Mouse (Mus musculus) MEL (cell line): ENCODE results near the gene Tlr11. TPM values are rescaled to one million over a fixed set of nuclear protein-coding genes. Genes with fewer than 3 reads are reported as not detected.

Source experiments
- DNase-seq: peaks from one replicate; pipeline ENCODE4 v3.0.0; 2011; ENCODE audit warnings: low read depth, low spot score
- H3K27ac ChIP-seq: 2 replicates; pipeline ENCODE4 v1.5.1; 2012; ENCODE audit warnings: low read depth, mild to moderate bottlenecking, control low read depth, low read length, moderate library complexity; ENCODE audit not compliant: control insufficient read depth
- H3K27me3 ChIP-seq, 2 experiments: fragments of 150-350 bp in 1 of 2; sonication (generic) in 1 of 2; 2 replicates each; pipeline ENCODE4 v1.6.1; 2012; ENCODE audit warnings: low read length in 2 of 2, mild to moderate bottlenecking in 2 of 2, improper control_type of control experiment in 1 of 2, moderate library complexity in 1 of 2; ENCODE audit not compliant: insufficient read depth in 2 of 2, control insufficient read depth in 1 of 2
- H3K36me3 ChIP-seq, 2 experiments: 2 replicates each; pipeline ENCODE4 v1.6.1; 2012 to 2014; ENCODE audit warnings: low read length in 2 of 2, improper control_type of control experiment in 1 of 2, inconsistent platforms in 1 of 2, mild to moderate bottlenecking in 1 of 2; ENCODE audit not compliant: insufficient read depth in 2 of 2, control insufficient read depth in 1 of 2
- H3K4me1 ChIP-seq, 2 experiments: fragments of 150-350 bp in 1 of 2; sonication (generic) in 1 of 2; 2 replicates each; pipeline ENCODE4 v1.6.1; 2012; ENCODE audit warnings: low read length in 2 of 2, improper control_type of control experiment in 1 of 2, mild to moderate bottlenecking in 1 of 2; ENCODE audit not compliant: insufficient read depth in 2 of 2, control insufficient read depth in 1 of 2
- H3K4me3 ChIP-seq, 2 experiments: fragments of 150-350 bp in 1 of 2; sonication (generic) in 1 of 2; 2 replicates each; pipeline ENCODE4 v1.5.1; 2012; ENCODE audit warnings: low read depth in 2 of 2, low read length in 2 of 2, mild to moderate bottlenecking in 2 of 2, moderate library complexity in 2 of 2, control low read depth in 1 of 2, improper control_type of control experiment in 1 of 2; ENCODE audit not compliant: control insufficient read depth in 1 of 2, insufficient read depth in 1 of 2
- H3K79me2 ChIP-seq: 2 replicates; pipeline ENCODE4 v1.6.1; 2012; ENCODE audit warnings: mild to moderate bottlenecking, low read length, moderate library complexity; ENCODE audit not compliant: control insufficient read depth, poor library complexity, insufficient read depth
- H3K9ac ChIP-seq: 2 replicates; pipeline ENCODE4 v1.6.1; 2012; ENCODE audit warnings: low read depth, mild to moderate bottlenecking, control low read depth, low read length, moderate library complexity; ENCODE audit not compliant: control insufficient read depth, poor library complexity, severe bottlenecking
- H3K9me3 ChIP-seq: fragments of 150-350 bp; sonication (generic); replicated peaks from 2 replicates; pipeline ENCODE4 v1.6.1; 2012; ENCODE audit warnings: mild to moderate bottlenecking, low read length, improper control_type of control experiment, moderate library complexity; ENCODE audit not compliant: insufficient read depth
- BHLHE40 ChIP-seq: IDR thresholded peaks from 2 replicates; pipeline ENCODE4 v1.6.1; 2012; ENCODE audit warnings: low read depth, mild to moderate bottlenecking, inconsistent platforms, low read length, improper control_type of control experiment, borderline replicate concordance
- CHD1 ChIP-seq: IDR thresholded peaks from 2 replicates; pipeline ENCODE4 v1.6.1; 2012; ENCODE audit warnings: low read depth, mild to moderate bottlenecking, inconsistent platforms, low read length, improper control_type of control experiment
- CTCF ChIP-seq, 3 experiments: IDR thresholded peaks in 2 of 3; conservative IDR thresholded peaks in 1 of 3; 2 replicates each; pipeline ENCODE4 v1.5.1; 2011 to 2012; ENCODE audit warnings: low read length in 3 of 3, low read depth in 2 of 3, mild to moderate bottlenecking in 2 of 3, improper control_type of control experiment in 1 of 3, inconsistent platforms in 1 of 3, mixed read lengths in 1 of 3, moderate library complexity in 1 of 3; ENCODE audit not compliant: control insufficient read depth in 1 of 3, insufficient read depth in 1 of 3, poor library complexity in 1 of 3, severe bottlenecking in 1 of 3
- EP300 ChIP-seq, 2 experiments: IDR thresholded peaks; 2 replicates each; pipeline ENCODE4 v1.6.1; 2011; ENCODE audit warnings: improper control_type of control experiment in 2 of 2, low read length in 2 of 2, low read depth in 1 of 2, mild to moderate bottlenecking in 1 of 2
- ETS1 ChIP-seq: IDR thresholded peaks from 2 replicates; pipeline ENCODE4 v1.6.1; 2012; ENCODE audit warnings: low read depth, mild to moderate bottlenecking, inconsistent platforms, low read length, improper control_type of control experiment, moderate library complexity
- GATA1 ChIP-seq: IDR thresholded peaks from 2 replicates; pipeline ENCODE4 v1.6.1; 2011; ENCODE audit warnings: low read depth, low read length, improper control_type of control experiment
- HCFC1 ChIP-seq: IDR thresholded peaks from 2 replicates; pipeline ENCODE4 v1.6.1; 2012; ENCODE audit warnings: low read depth, mild to moderate bottlenecking, inconsistent platforms, low read length, improper control_type of control experiment, moderate library complexity
- JUND ChIP-seq: IDR thresholded peaks from 2 replicates; pipeline ENCODE4 v1.6.1; 2011; ENCODE audit warnings: low read depth, mild to moderate bottlenecking, improper control_type of control experiment, low read length
- KAT2A ChIP-seq: conservative IDR thresholded peaks from 2 replicates; pipeline ENCODE4 v1.6.1; 2012; ENCODE audit warnings: low read depth, low read length, improper control_type of control experiment, inconsistent platforms
- MAZ ChIP-seq: IDR thresholded peaks from 2 replicates; pipeline ENCODE4 v1.6.1; 2012; ENCODE audit warnings: low read depth, mild to moderate bottlenecking, inconsistent platforms, low read length, improper control_type of control experiment
- MXI1 ChIP-seq: IDR thresholded peaks from 2 replicates; pipeline ENCODE4 v1.6.1; 2011; ENCODE audit warnings: mild to moderate bottlenecking, low read depth, low read length, improper control_type of control experiment
- MYB ChIP-seq: IDR thresholded peaks from 2 replicates; pipeline ENCODE4 v1.6.1; 2011; ENCODE audit warnings: mild to moderate bottlenecking, low read depth, low read length, improper control_type of control experiment
- NRF1 ChIP-seq: IDR thresholded peaks from 2 replicates; pipeline ENCODE4 v1.6.1; 2014; ENCODE audit warnings: low read depth, mild to moderate bottlenecking, inconsistent platforms, low read length, improper control_type of control experiment, moderate library complexity; ENCODE audit not compliant: poor library complexity, insufficient read depth, severe bottlenecking
- POLR2A ChIP-seq, 2 experiments: IDR thresholded peaks; 2 replicates each; pipeline ENCODE4 v1.6.1; 2011 to 2012; ENCODE audit warnings: low read length in 2 of 2, mild to moderate bottlenecking in 2 of 2, control low read depth in 1 of 2, improper control_type of control experiment in 1 of 2, low read depth in 1 of 2, moderate library complexity in 1 of 2; ENCODE audit not compliant: control insufficient read depth in 1 of 2, insufficient read depth in 1 of 2, poor library complexity in 1 of 2
- POLR2AphosphoS2 ChIP-seq: IDR thresholded peaks from 2 replicates; pipeline ENCODE4 v1.6.1; 2011; ENCODE audit warnings: low read length, improper control_type of control experiment
- POLR2AphosphoS5 ChIP-seq: IDR thresholded peaks from 2 replicates; pipeline ENCODE4 v1.6.1; 2012; ENCODE audit warnings: low read depth, borderline replicate concordance, mild to moderate bottlenecking, inconsistent platforms, low read length, moderate library complexity, mixed read lengths
- RAD21 ChIP-seq: IDR thresholded peaks from 2 replicates; pipeline ENCODE4 v1.6.1; 2011; ENCODE audit warnings: mild to moderate bottlenecking, low read depth, low read length, improper control_type of control experiment
- SIN3A ChIP-seq: IDR thresholded peaks from 2 replicates; pipeline ENCODE4 v1.6.1; 2012; ENCODE audit warnings: low read length, improper control_type of control experiment, inconsistent platforms
- SMC3 ChIP-seq: IDR thresholded peaks from 2 replicates; pipeline ENCODE4 v1.6.1; 2011; ENCODE audit warnings: low read depth, low read length, improper control_type of control experiment
- TBP ChIP-seq: IDR thresholded peaks from 2 replicates; pipeline ENCODE4 v1.8.0; 2011; ENCODE audit warnings: low read depth, low read length, improper control_type of control experiment
- TCF12 ChIP-seq: IDR thresholded peaks from 2 replicates; pipeline ENCODE4 v1.6.1; 2014; ENCODE audit warnings: low read depth, mild to moderate bottlenecking, inconsistent platforms, low read length, improper control_type of control experiment, moderate library complexity
- UBTF ChIP-seq: IDR thresholded peaks from 2 replicates; pipeline ENCODE4 v1.6.1; 2012; ENCODE audit warnings: low read depth, mild to moderate bottlenecking, inconsistent platforms, low read length, improper control_type of control experiment, moderate library complexity, borderline replicate concordance; ENCODE audit not compliant: insufficient read depth
- USF2 ChIP-seq, 2 experiments: IDR thresholded peaks; 2 replicates each; pipeline ENCODE4 v1.6.1; 2011 to 2012; ENCODE audit warnings: improper control_type of control experiment in 2 of 2, low read length in 2 of 2, borderline replicate concordance in 1 of 2, inconsistent platforms in 1 of 2, low read depth in 1 of 2, mild to moderate bottlenecking in 1 of 2; ENCODE audit not compliant: insufficient read depth in 1 of 2
- ZC3H11A ChIP-seq: IDR thresholded peaks from 2 replicates; pipeline ENCODE4 v1.6.1; 2012; ENCODE audit warnings: low read depth, mild to moderate bottlenecking, inconsistent platforms, low read length, improper control_type of control experiment
- ZNF384 ChIP-seq: IDR thresholded peaks from 2 replicates; pipeline ENCODE4 v1.6.1; 2012; ENCODE audit warnings: low read depth, mild to moderate bottlenecking, inconsistent platforms, low read length, improper control_type of control experiment
- polyA plus RNA-seq, 2 experiments: library from polyadenylated mRNA; stranded (reverse) in 1 of 2; unstranded in 1 of 2; fragments of >175 nt in 1 of 2; fragments of >200 nt in 1 of 2; gene quantifications; 2 replicates each; pipeline versions ENCODE4 v1.2.1 to v1.2.4; 2012; ENCODE audit warnings: low replicate concordance in 2 of 2, low read depth in 1 of 2; ENCODE audit not compliant: insufficient read length in 2 of 2, insufficient read depth in 1 of 2, missing spikeins in 1 of 2
- total RNA-seq: library from RNA; depleted of rRNA; stranded (reverse); fragments of 300-350 nt; gene quantifications from 2 replicates; pipeline ENCODE4 v1.2.3, GENCODE M21; 2012

Gene Tlr11
- total and polyA plus RNA-seq, 3 experiments: not detected

- DNase-seq: no peak
- H3K4me3 ChIP-seq: no peak within 1 kb of the TSS
- no peaks in the 10 kb centered on the region for H3K27me3 ChIP-seq
- H3K9ac ChIP-seq: no peak within 1 kb of the TSS
- no peaks in the 10 kb centered on the region for H3K36me3 ChIP-seq
- TF ChIP-seq POLR2A (IDR thresholded peaks at IDR 0.05; ENCODE audit: control insufficient read depth in 1 of 2, insufficient read depth in 1 of 2, low read depth in 1 of 2, low read length in 2 of 2, poor library complexity in 1 of 2): no peak
- TF ChIP-seq BHLHE40: no peak
- no peak for TF ChIP-seq NRF1
- no peak for TF ChIP-seq TCF12
- TF ChIP-seq CTCF (IDR thresholded peaks at IDR 0.05 in 2 of 3, conservative IDR thresholded peaks at IDR 0.05 in 1 of 3; ENCODE audit: control insufficient read depth in 1 of 3, insufficient read depth in 1 of 3, low read depth in 2 of 3, low read length in 3 of 3, poor library complexity in 1 of 3, severe bottlenecking in 1 of 3): no peak
- no peak within 1 kb of the TSS for H3K27ac ChIP-seq
- no peaks in the 10 kb centered on the region for H3K9me3 ChIP-seq
- H3K79me2 ChIP-seq: no peaks in the 10 kb centered on the region
- no peaks in the 10 kb centered on the region for H3K4me1 ChIP-seq
Observed at GRCm38 (mm10) chr14:50348796-50349195, 8.9 kb upstream of the Tlr11 start, which contains the start of gene Olfr735. TSS of gene Olfr735 (minus strand) at chr14:50348872.

- Histone ChIP-seq H3K27ac (no peak overlapping the region), H3K79me2 (no peaks in the 10 kb centered on the region), H3K9me3 (no peaks in the 10 kb centered on the region), H3K27me3 (no peaks in the 10 kb centered on the region), H3K4me1 (no peaks in the 10 kb centered on the region), H3K4me3 (no peak overlapping the region), H3K9ac (no peak overlapping the region), H3K36me3 (no peaks in the 10 kb centered on the region)
- peak; percentile 50 for DNase-seq
- TF ChIP-seq MAZ (no peak), CTCF (IDR thresholded peaks at IDR 0.05 in 2 of 3, conservative IDR thresholded peaks at IDR 0.05 in 1 of 3; ENCODE audit: control insufficient read depth in 1 of 3, insufficient read depth in 1 of 3, low read depth in 2 of 3, low read length in 3 of 3, poor library complexity in 1 of 3, severe bottlenecking in 1 of 3) (peak; percentile 42 to 70 (median 56)), CHD1 (no peak), TBP (no peak), SMC3 (peak; percentile 55), USF2 (IDR thresholded peaks at IDR 0.05; ENCODE audit: borderline replicate concordance in 1 of 2, insufficient read depth in 1 of 2, low read depth in 1 of 2, low read length in 2 of 2) (no peak), TCF12 (no peak), JUND (no peak), ZC3H11A (peak; percentile 34), RAD21 (peak; percentile 44), ETS1 (no peak), MYB (no peak)
Observed at GRCm38 (mm10) chr14:50352438-50352837, 5.3 kb upstream of the Tlr11 start.

DNA sequence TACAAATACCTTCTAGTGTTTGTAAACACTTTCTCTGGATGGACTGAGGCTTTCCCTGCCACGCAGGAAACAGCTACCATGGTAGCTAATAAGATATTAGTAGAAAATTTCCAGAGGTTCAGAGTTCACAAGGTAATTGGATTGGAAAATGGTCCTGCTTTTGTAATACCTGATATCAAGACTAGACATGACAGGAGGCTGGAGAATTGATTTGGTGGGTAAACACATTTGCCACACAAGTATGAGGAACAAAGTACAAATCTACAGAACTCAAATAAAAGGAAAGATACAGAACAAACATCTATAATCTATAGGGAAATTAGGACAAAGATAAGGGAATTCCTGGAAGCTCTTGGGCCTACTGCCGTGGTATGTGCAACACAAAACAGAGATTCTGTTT is 989 bp upstream of the Tlr11 start:
- no peak overlapping the region for H3K27ac ChIP-seq
- H3K4me3 ChIP-seq: no peak overlapping the region
- H3K4me1 ChIP-seq: no peaks in the 10 kb centered on the region
- H3K79me2 ChIP-seq: no peaks in the 10 kb centered on the region
- no peaks in the 10 kb centered on the region for H3K9me3 ChIP-seq
- DNase-seq: no peak
- no peaks in the 10 kb centered on the region for H3K27me3 ChIP-seq
- H3K36me3 ChIP-seq: no peaks in the 10 kb centered on the region
- H3K9ac ChIP-seq: no peak overlapping the region
- TF ChIP-seq BHLHE40 (no peak), TCF12 (no peak), MAZ (no peak), MXI1 (no peak), POLR2AphosphoS5 (no peak), HCFC1 (no peak), EP300 (IDR thresholded peaks at IDR 0.05; ENCODE audit: low read depth in 1 of 2, low read length in 2 of 2) (no peak), CHD1 (no peak), JUND (no peak), KAT2A (no peak), GATA1 (no peak), POLR2AphosphoS2 (no peak), ZNF384 (no peak), TBP (no peak), NRF1 (no peak), UBTF (no peak), SIN3A (no peak)
